28 mouse cellular contexts compared by ENCODE assay signal in the genomic region with DNA sequence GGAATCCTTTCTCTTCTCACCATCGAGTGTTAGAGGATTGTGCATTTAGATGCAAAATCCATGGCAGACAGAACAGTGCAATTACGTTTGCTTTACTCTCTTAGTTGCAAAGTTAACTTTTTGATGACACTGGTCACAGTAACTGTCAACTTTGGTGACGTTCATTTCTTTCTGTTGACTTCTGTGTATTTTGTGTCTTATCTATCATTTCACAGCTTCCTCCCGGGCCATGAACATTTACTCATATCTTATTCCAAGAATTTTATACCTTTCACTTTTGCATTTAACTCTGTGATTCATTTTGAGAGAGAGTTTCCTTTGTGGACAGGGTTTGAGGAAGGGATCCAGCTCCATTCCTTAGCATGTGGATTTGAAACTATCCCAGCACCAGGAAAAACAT. TPM values are rescaled to one million over a fixed set of nuclear protein-coding genes. Genes with fewer than 3 reads are reported as not detected.
DNase-seq lines count a peak whose midpoint lies in the region; ATAC-seq and TF ChIP-seq lines count a peak whose summit lies in the region.
"Had no signal": no experiment of that assay in that cellular context is flagged by ENCODE, and none has a peak within 500 bp of the region (broad histone marks: within the 10 kb centered on the region; RNA-seq: fewer than 3 reads in every experiment).

No protein-coding gene starts in this region.

- TF ChIP-seq CTCF in liver, postnatal 0 days (IDR thresholded peaks at IDR 0.05; ENCODE audit: low read depth), result no peak
- no peak for TF ChIP-seq CTCF in kidney, adult 2 months (conservative IDR thresholded peaks at IDR 0.05; ENCODE audit: insufficient read depth, insufficient read length, low read depth, low read length)
- no peak for TF ChIP-seq CTCF in lung, postnatal 0 days (IDR thresholded peaks at IDR 0.05)

- no peak for DNase-seq in liver, postnatal 0 days
- DNase-seq in liver (no peak), MEL-GATA-1-ER (ENCODE audit: extremely low read depth, low read depth) (peak; percentile 43)
- DNase-seq in kidney, adult 2 months, result no peak
- no peak for DNase-seq in lung, postnatal 0 days (ENCODE audit: low spot score)
- DNase-seq in adrenal gland, postnatal 36 days, result no peak
- DNase-seq: adrenal gland, adult 8-10 months; cerebellum, adult 11-12 months; cerebellum, adult 9-10 months; cerebellum, postnatal 14 days; gastrocnemius, postnatal 25 days; heart, adult 18-20 months; heart, postnatal 10 days; heart, postnatal 36 days had no signal

- H3K4me1 ChIP-seq in liver, postnatal 0 days (ENCODE audit: insufficient read depth), result 0 out of 2 replicates have a peak, but pooled peaks cover 15% of the 10 kb centered on the region
- no peaks in the 10 kb centered on the region for H3K4me1 ChIP-seq in kidney, adult 2 months (ENCODE audit: control insufficient read depth, insufficient read depth, low read length)
- H3K4me1 ChIP-seq in lung, postnatal 0 days (ENCODE audit: insufficient read depth, low read depth, low read length), result no peaks in the 10 kb centered on the region
- H3K4me1 ChIP-seq: embryonic facial prominence, embryonic 15.5 days; forebrain, embryonic 12.5 days; intestine, embryonic 15.5 days had no signal

- peaks cover 54% of the 10 kb centered on the region for H3K36me3 ChIP-seq in liver, postnatal 0 days (replicated peaks; ENCODE audit: insufficient read depth, low read length)
- no peaks in the 10 kb centered on the region for H3K36me3 ChIP-seq in kidney, adult 2 months (ENCODE audit: control insufficient read depth, insufficient read depth, low read length)
- no peaks in the 10 kb centered on the region for H3K36me3 ChIP-seq in lung, postnatal 0 days (ENCODE audit: insufficient read depth, low read length)
- H3K36me3 ChIP-seq: forebrain, embryonic 15.5 days; heart, embryonic 12.5 days; heart, embryonic 15.5 days; intestine, embryonic 15.5 days had no signal

- TF ChIP-seq POLR2A in kidney, adult 2 months (IDR thresholded peaks at IDR 0.05; ENCODE audit: low read depth, low read length), result no peak

- no peaks in the 10 kb centered on the region for H3K9me3 ChIP-seq in liver, postnatal 0 days (ENCODE audit: low read length)
- H3K9me3 ChIP-seq in lung, postnatal 0 days (ENCODE audit: low read length), result no peaks in the 10 kb centered on the region
- H3K9me3 ChIP-seq: embryonic facial prominence, embryonic 12.5 days; embryonic facial prominence, embryonic 15.5 days; forebrain, embryonic 12.5 days; forebrain, embryonic 15.5 days; heart, embryonic 12.5 days; heart, embryonic 15.5 days; hindbrain, embryonic 10.5 days; hindbrain, embryonic 13.5 days; intestine, embryonic 15.5 days had no signal

- ATAC-seq in liver, postnatal 0 days, result no peak
- ATAC-seq in common myeloid progenitor, adult 5-6 weeks (replicated peaks; ENCODE audit: low read depth, poor library complexity, severe bottlenecking), result 0 out of 2 replicates have a peak, but pooled peaks have one; percentile 4
- ATAC-seq in lung, postnatal 0 days, result no peak
- ATAC-seq: activated CD4-positive, CD25-positive, alpha-beta regulatory T cell, adult 4 months; CD4-positive, CD25-positive, alpha-beta regulatory T cell, adult 4 months; forebrain, embryonic 15.5 days; hindbrain, embryonic 16.5 days; intestine, embryonic 15.5 days had no signal

- no peak overlapping the region for H3K4me3 ChIP-seq in liver, postnatal 0 days (ENCODE audit: low read depth, low read length)
- H3K4me3 ChIP-seq in kidney, adult 2 months (ENCODE audit: insufficient read depth, low read depth, low read length), result no peak overlapping the region
- no peak overlapping the region for H3K4me3 ChIP-seq in lung, postnatal 0 days (ENCODE audit: low read depth, low read length)
- H3K4me3 ChIP-seq: embryonic facial prominence, embryonic 12.5 days; embryonic facial prominence, embryonic 15.5 days; forebrain, embryonic 12.5 days; forebrain, embryonic 15.5 days; heart, embryonic 12.5 days; heart, embryonic 15.5 days; hindbrain, embryonic 10.5 days; hindbrain, embryonic 13.5 days; intestine, embryonic 15.5 days had no signal

- no peak overlapping the region for H3K9ac ChIP-seq in liver, postnatal 0 days (replicated peaks)
- no peak overlapping the region for H3K9ac ChIP-seq in lung, postnatal 0 days (replicated peaks; ENCODE audit: low read depth)
- H3K9ac ChIP-seq: embryonic facial prominence, embryonic 12.5 days; embryonic facial prominence, embryonic 15.5 days; forebrain, embryonic 12.5 days; forebrain, embryonic 15.5 days; heart, embryonic 12.5 days; heart, embryonic 15.5 days; hindbrain, embryonic 13.5 days; intestine, embryonic 15.5 days had no signal

- TF ChIP-seq EP300 in liver, postnatal 0 days (IDR thresholded peaks at IDR 0.05; ENCODE audit: low read depth), result peak; percentile 62; the same call in 1 of the 2 replicates
- TF ChIP-seq EP300 in lung, postnatal 0 days (IDR thresholded peaks at IDR 0.05), result no peak

- 51% methylated on average over 4 of the region's 4 CpGs for WGBS in liver, postnatal 0 days (ENCODE audit: insufficient replicate concordance)
- WGBS in kidney, adult 2 months, result 76% methylated on average over 4 of the region's 4 CpGs
- 70% methylated on average over 4 of the region's 4 CpGs for WGBS in lung, postnatal 0 days

- H3K27ac ChIP-seq in liver, postnatal 0 days (ENCODE audit: low read depth), result no peak overlapping the region; the same call in 1 of the 2 replicates
- no peak overlapping the region for H3K27ac ChIP-seq in kidney, adult 2 months (ENCODE audit: insufficient read depth, low read depth, low read length)
- no peak overlapping the region for H3K27ac ChIP-seq in lung, postnatal 0 days (ENCODE audit: low read length)
- H3K27ac ChIP-seq: embryonic facial prominence, embryonic 12.5 days; embryonic facial prominence, embryonic 15.5 days; forebrain, embryonic 12.5 days; forebrain, embryonic 15.5 days; heart, embryonic 15.5 days; hindbrain, embryonic 10.5 days; hindbrain, embryonic 13.5 days; intestine, embryonic 15.5 days had no signal

- H3K4me2 ChIP-seq in liver, postnatal 0 days (ENCODE audit: low read depth, low read length), result no peak overlapping the region
- no peak overlapping the region for H3K4me2 ChIP-seq in lung, postnatal 0 days (replicated peaks; ENCODE audit: low read depth, low read length)
- H3K4me2 ChIP-seq: embryonic facial prominence, embryonic 12.5 days; embryonic facial prominence, embryonic 15.5 days; forebrain, embryonic 12.5 days; forebrain, embryonic 15.5 days; heart, embryonic 12.5 days; heart, embryonic 15.5 days; hindbrain, embryonic 13.5 days; intestine, embryonic 15.5 days had no signal

- H3K27me3 ChIP-seq in liver, postnatal 0 days (ENCODE audit: insufficient read depth, low read length), result no peaks in the 10 kb centered on the region
- no peaks in the 10 kb centered on the region for H3K27me3 ChIP-seq in kidney, adult 2 months (replicated peaks; ENCODE audit: control insufficient read depth, insufficient read depth, low read length)
- H3K27me3 ChIP-seq in lung, postnatal 0 days (replicated peaks; ENCODE audit: insufficient read depth, low read length), result no peaks in the 10 kb centered on the region
- H3K27me3 ChIP-seq: embryonic facial prominence, embryonic 12.5 days; embryonic facial prominence, embryonic 15.5 days; forebrain, embryonic 12.5 days; forebrain, embryonic 15.5 days; heart, embryonic 12.5 days; heart, embryonic 15.5 days; hindbrain, embryonic 13.5 days; intestine, embryonic 15.5 days had no signal

RNA-seq across cellular contexts. Expression of a gene that starts 35.4 kb away (rescaled TPM):
- polyA plus RNA-seq in liver, postnatal 0 days (2015; fragmentation: Nextera tagmentation; extraction: Ambion mirVana), result 25.5 and 28.6 TPM in 2 replicates
- total RNA-seq in common myeloid progenitor, adult 5-6 weeks (2017), result 59.5 and 70.5 TPM in 2 replicates
- 39.9 and 42.2 TPM in 2 replicates for polyA plus RNA-seq in kidney, adult 2 months (2012; rRNA removed)
- polyA plus RNA-seq in lung, postnatal 0 days (2015; fragmentation: Nextera tagmentation; extraction: Ambion mirVana), result 118 and 134 TPM in 2 replicates
- 100 to 1,000 TPM; 138 to 155 TPM for total RNA-seq in adrenal gland, postnatal 36 days (2021)

RNA-seq across cellular contexts. Expression of a gene that starts 43.0 kb away (rescaled TPM):
- polyA plus RNA-seq in liver, postnatal 0 days (2015; fragmentation: Nextera tagmentation; extraction: Ambion mirVana), result 10.7 and 13.0 TPM in 2 replicates
- 3.0 and 3.6 TPM in 2 replicates for total RNA-seq in common myeloid progenitor, adult 5-6 weeks (2017)
- 0.20 and 0.28 TPM in 2 replicates for polyA plus RNA-seq in kidney, adult 2 months (2012; rRNA removed)
- 1.2 and 1.4 TPM in 2 replicates for polyA plus RNA-seq in lung, postnatal 0 days (2015; fragmentation: Nextera tagmentation; extraction: Ambion mirVana)
- under 1 TPM in 1 of 2 experiments, not detected in 1; 0.30 TPM for total RNA-seq in adrenal gland, postnatal 36 days (2021)
- total RNA-seq: gastrocnemius, adult 8-10 months; gastrocnemius, postnatal 25 days had no signal
